Mouse (Mus musculus): Measurements from ENCODE around the gene Gm19935. TPM values are rescaled to one million over a fixed set of nuclear protein-coding genes. Genes with fewer than 3 reads are reported as not detected.

Gm19935 gene
- total RNA-seq (2023), result not detected in 2 replicates

DNA sequence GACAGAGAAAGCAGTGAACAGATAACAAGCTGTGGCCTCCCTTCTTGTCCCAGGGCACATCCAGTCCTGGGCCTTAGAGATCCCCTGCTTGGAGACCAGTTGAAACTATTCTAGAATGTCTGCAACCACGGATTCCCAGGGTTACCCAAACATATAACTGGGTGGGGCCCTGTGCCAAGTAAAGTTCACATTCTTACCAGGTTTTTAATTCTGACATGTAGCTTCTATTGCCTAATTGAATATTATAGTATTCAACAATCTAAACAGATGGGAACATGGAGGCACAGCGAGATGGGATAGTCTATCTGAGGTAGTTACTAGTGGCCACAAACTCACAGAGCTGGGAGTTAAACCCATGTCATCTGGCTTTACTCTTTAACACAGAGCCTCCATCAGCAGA is at the start of gene Gm19935:
TSS of gene Gm19935 (minus strand) at position 101 of the 400 bp plus-strand sequence.

GRCm38 (mm10) chr8:90828181-90828986 is 11.2 kb upstream of the Gm19935 start, which contains the start of gene Chd9:
Gene Chd9, plus strand, starts transcription at chr8:90828352.

Other genes starting within 250 kb of the Gm19935 start
- 25.1 and 30.4 TPM in 2 replicates for gene Chd9, start 11.0 kb upstream of the Gm19935 start, total RNA-seq (2023)